14 mouse cellular contexts compared by ENCODE assay signal in genomic region chr17:36145861-36146156, GRCm38 (mm10). TPM values are rescaled to one million over a fixed set of nuclear protein-coding genes. Genes with fewer than 3 reads are reported as not detected.
DNase-seq lines count a peak whose midpoint lies in the region; ATAC-seq and TF ChIP-seq lines count a peak whose summit lies in the region.
"Not testable (repeated sequence)": the region's sequence is repeated elsewhere in the genome, so short reads cannot be mapped to it uniquely, and the experiment has no call there.
"Had no signal": no experiment of that assay in that cellular context is flagged by ENCODE, and none has a peak within 500 bp of the region (broad histone marks: within the 10 kb centered on the region; RNA-seq: fewer than 3 reads in every experiment).

No protein-coding gene starts in this region.

- H3K4me1 ChIP-seq in forebrain, embryonic 15.5 days; heart, embryonic 16.5 days (ENCODE audit: control insufficient read depth, insufficient read depth, low read length); intestine, embryonic 16.5 days (ENCODE audit: control insufficient read depth, insufficient read depth, low read length); lung, embryonic 14.5 days (ENCODE audit: insufficient read depth); midbrain, embryonic 15.5 days; stomach, embryonic 15.5 days: not testable (repeated sequence)
- H3K4me1 ChIP-seq in limb, embryonic 13.5 days = peaks cover 10% of the 10 kb centered on the region; the same call in 1 of the 2 replicates

- peak overlapping the region; percentile 33 for H3K4me3 ChIP-seq in forebrain, embryonic 15.5 days
- H3K4me3 ChIP-seq in heart, embryonic 16.5 days (ENCODE audit: low read length) = peak overlapping the region; percentile 61
- H3K4me3 ChIP-seq in intestine, embryonic 16.5 days (ENCODE audit: low read length) = peak overlapping the region; percentile 53
- peak overlapping the region; percentile 39 for H3K4me3 ChIP-seq in limb, embryonic 13.5 days
- H3K4me3 ChIP-seq in lung, embryonic 14.5 days (ENCODE audit: low read depth, low read length) = peak overlapping the region; percentile 45
- peak overlapping the region; percentile 29 for H3K4me3 ChIP-seq in midbrain, embryonic 15.5 days
- H3K4me3 ChIP-seq in stomach, embryonic 15.5 days (replicated peaks) = peak overlapping the region; percentile 42

- H3K27me3 ChIP-seq in forebrain, embryonic 15.5 days = peaks cover 43% of the 10 kb centered on the region
- H3K27me3 ChIP-seq in heart, embryonic 16.5 days (ENCODE audit: control insufficient read depth, insufficient read depth, low read length) = peaks cover 31% of the 10 kb centered on the region
- H3K27me3 ChIP-seq in intestine, embryonic 16.5 days (replicated peaks; ENCODE audit: control insufficient read depth, insufficient read depth, low read length) = peaks cover 22% of the 10 kb centered on the region
- H3K27me3 ChIP-seq in limb, embryonic 13.5 days = peaks cover 82% of the 10 kb centered on the region
- peaks cover 17% of the 10 kb centered on the region for H3K27me3 ChIP-seq in lung, embryonic 14.5 days (ENCODE audit: insufficient read depth, low read length)
- peaks cover 33% of the 10 kb centered on the region for H3K27me3 ChIP-seq in midbrain, embryonic 15.5 days (replicated peaks)
- H3K27me3 ChIP-seq in stomach, embryonic 15.5 days (replicated peaks) = peaks cover 29% of the 10 kb centered on the region

- not testable (repeated sequence) for TF ChIP-seq CTCF in lung, embryonic 14.5 days (IDR thresholded peaks at IDR 0.05; ENCODE audit: low read depth)

- WGBS in forebrain, embryonic 15.5 days = 4% methylated on average over 13 of the region's 13 CpGs
- 5% methylated on average over 10 of the region's 13 CpGs for WGBS in heart, embryonic 16.5 days
- 0% methylated on average over 11 of the region's 13 CpGs for WGBS in intestine, embryonic 16.5 days
- WGBS in limb, embryonic 13.5 days = under 1% methylated on average over 13 of the region's 13 CpGs
- WGBS in lung, embryonic 14.5 days = 1% methylated on average over 13 of the region's 13 CpGs
- 1% methylated on average over 13 of the region's 13 CpGs for WGBS in midbrain, embryonic 15.5 days
- WGBS in stomach, embryonic 15.5 days = 3% methylated on average over 12 of the region's 13 CpGs

- peak overlapping the region; percentile 37 for H3K4me2 ChIP-seq in forebrain, embryonic 15.5 days (replicated peaks)
- peak overlapping the region; percentile 86 for H3K4me2 ChIP-seq in heart, embryonic 16.5 days (ENCODE audit: low read depth, low read length)
- H3K4me2 ChIP-seq in intestine, embryonic 16.5 days (ENCODE audit: low read depth, low read length) = peak overlapping the region; percentile 90
- H3K4me2 ChIP-seq in limb, embryonic 13.5 days (replicated peaks) = peak overlapping the region; percentile 61
- peak overlapping the region; percentile 65 for H3K4me2 ChIP-seq in lung, embryonic 14.5 days
- H3K4me2 ChIP-seq in midbrain, embryonic 15.5 days = peak overlapping the region; percentile 61
- peak overlapping the region; percentile 70 for H3K4me2 ChIP-seq in stomach, embryonic 15.5 days

- H3K36me3 ChIP-seq in forebrain, embryonic 15.5 days; heart, embryonic 16.5 days (ENCODE audit: control insufficient read depth, insufficient read depth); intestine, embryonic 16.5 days (ENCODE audit: control insufficient read depth, insufficient read depth, low read length); limb, embryonic 13.5 days; lung, embryonic 14.5 days (ENCODE audit: insufficient read depth); midbrain, embryonic 15.5 days (replicated peaks); stomach, embryonic 15.5 days: not testable (repeated sequence)

- H3K27ac ChIP-seq in forebrain, embryonic 15.5 days (replicated peaks); heart, embryonic 16.5 days (ENCODE audit: low read length); intestine, embryonic 16.5 days (ENCODE audit: low read length); limb, embryonic 13.5 days; midbrain, embryonic 15.5 days; stomach, embryonic 15.5 days: not testable (repeated sequence)
- H3K27ac ChIP-seq in lung, embryonic 14.5 days (ENCODE audit: low read depth) = peak overlapping the region; percentile 87

- DNase-seq in lung, embryonic 14.5 days = not testable (repeated sequence)

- peak; percentile 15; the same call in 1 of the 2 replicates for ATAC-seq in common myeloid progenitor, adult 5-6 weeks (replicated peaks; ENCODE audit: low read depth, poor library complexity, severe bottlenecking)
- not testable (repeated sequence) for ATAC-seq in forebrain, embryonic 15.5 days (replicated peaks); heart, embryonic 16.5 days (replicated peaks; ENCODE audit: extremely low read depth, insufficient read depth, low FRiP score); limb, embryonic 13.5 days (ENCODE audit: low FRiP score, low read depth); midbrain, embryonic 15.5 days (replicated peaks); stomach, embryonic 15.5 days (ENCODE audit: insufficient read depth, low FRiP score, low read depth)
- peak; percentile 82 for ATAC-seq in intestine, embryonic 16.5 days
- ATAC-seq in lung, embryonic 14.5 days (ENCODE audit: insufficient read depth) = 0 out of 2 replicates have a peak, but pooled peaks have one; percentile 45

- not testable (repeated sequence) for H3K9me3 ChIP-seq in forebrain, embryonic 15.5 days; heart, embryonic 16.5 days (replicated peaks; ENCODE audit: control insufficient read depth, low read length); intestine, embryonic 16.5 days (ENCODE audit: control insufficient read depth, low read length); limb, embryonic 13.5 days; lung, embryonic 14.5 days (ENCODE audit: low read depth, low read length); midbrain, embryonic 15.5 days; stomach, embryonic 15.5 days

- not testable (repeated sequence) for H3K9ac ChIP-seq in forebrain, embryonic 15.5 days (replicated peaks); heart, embryonic 16.5 days (ENCODE audit: low read length); limb, embryonic 13.5 days; midbrain, embryonic 15.5 days; stomach, embryonic 15.5 days
- H3K9ac ChIP-seq in intestine, embryonic 16.5 days (ENCODE audit: low read depth, low read length) = peak overlapping the region; percentile 53; the same call in 1 of the 2 replicates
- H3K9ac ChIP-seq in lung, embryonic 14.5 days = peak overlapping the region; percentile 62

RNA-seq across cellular contexts. Expression of gene Gm7030, which starts 16.6 kb away (rescaled TPM):
- not detected in 2 replicates for total RNA-seq in common myeloid progenitor, adult 5-6 weeks (2017)
- polyA plus RNA-seq in forebrain, embryonic 15.5 days (2015; fragmentation: Nextera tagmentation; extraction: Ambion mirVana) = not detected in 2 replicates
- polyA plus RNA-seq in heart, embryonic 16.5 days (2015; fragmentation: Nextera tagmentation; extraction: Ambion mirVana) = 0.22 and 0.39 TPM in 2 replicates
- polyA plus RNA-seq in intestine, embryonic 16.5 days (2015; fragmentation: Nextera tagmentation; extraction: Ambion mirVana) = 1.4 and 2.1 TPM in 2 replicates
- not detected in 2 replicates for polyA plus RNA-seq in limb, embryonic 13.5 days (2015; fragmentation: Nextera tagmentation; extraction: Ambion mirVana)
- not detected in 2 replicates for polyA plus RNA-seq in lung, embryonic 14.5 days (2014; fragmentation: Nextera tagmentation; extraction: Ambion mirVana)
- polyA plus RNA-seq in midbrain, embryonic 15.5 days (2015; fragmentation: Nextera tagmentation; extraction: Ambion mirVana) = not detected in 2 replicates
- polyA plus RNA-seq in stomach, embryonic 15.5 days (2015; fragmentation: Nextera tagmentation; extraction: Ambion mirVana) = 0.30 TPM in 1 of 2 replicates, not detected in the other
- total RNA-seq: gastrocnemius, adult 8-10 months; heart, postnatal 14 days; layer of hippocampus, postnatal 14 days; monocyte, adult 5-6 weeks had no signal

RNA-seq across cellular contexts. Expression of gene Gm8909, which starts 22.5 kb away (rescaled TPM):
- not detected in 2 replicates for total RNA-seq in common myeloid progenitor, adult 5-6 weeks (2017)
- not detected in 2 replicates for polyA plus RNA-seq in forebrain, embryonic 15.5 days (2015; fragmentation: Nextera tagmentation; extraction: Ambion mirVana)
- 1.8 and 1.9 TPM in 2 replicates for polyA plus RNA-seq in heart, embryonic 16.5 days (2015; fragmentation: Nextera tagmentation; extraction: Ambion mirVana)
- 1.9 and 3.5 TPM in 2 replicates for polyA plus RNA-seq in intestine, embryonic 16.5 days (2015; fragmentation: Nextera tagmentation; extraction: Ambion mirVana)
- polyA plus RNA-seq in limb, embryonic 13.5 days (2015; fragmentation: Nextera tagmentation; extraction: Ambion mirVana) = not detected in 2 replicates
- polyA plus RNA-seq in lung, embryonic 14.5 days (2014; fragmentation: Nextera tagmentation; extraction: Ambion mirVana) = 44.4 and 51.4 TPM in 2 replicates
- polyA plus RNA-seq in midbrain, embryonic 15.5 days (2015; fragmentation: Nextera tagmentation; extraction: Ambion mirVana) = not detected in 2 replicates
- polyA plus RNA-seq in stomach, embryonic 15.5 days (2015; fragmentation: Nextera tagmentation; extraction: Ambion mirVana) = 0.79 and 0.94 TPM in 2 replicates
- total RNA-seq: gastrocnemius, adult 8-10 months; heart, postnatal 14 days; layer of hippocampus, postnatal 14 days had no signal
- polyA plus RNA-seq: erythroblast, embryonic 14.5 days had no signal

RNA-seq across cellular contexts. Expression of gene Gm19684, which starts 24.3 kb away (rescaled TPM):
- total RNA-seq in common myeloid progenitor, adult 5-6 weeks (2017) = 0.96 TPM in 1 of 2 replicates, not detected in the other
- not detected in 2 replicates for polyA plus RNA-seq in forebrain, embryonic 15.5 days (2015; fragmentation: Nextera tagmentation; extraction: Ambion mirVana)
- 0.21 TPM in 1 of 2 replicates, not detected in the other for polyA plus RNA-seq in heart, embryonic 16.5 days (2015; fragmentation: Nextera tagmentation; extraction: Ambion mirVana)
- polyA plus RNA-seq in intestine, embryonic 16.5 days (2015; fragmentation: Nextera tagmentation; extraction: Ambion mirVana) = 0.29 and 0.36 TPM in 2 replicates
- not detected in 2 replicates for polyA plus RNA-seq in limb, embryonic 13.5 days (2015; fragmentation: Nextera tagmentation; extraction: Ambion mirVana)
- polyA plus RNA-seq in lung, embryonic 14.5 days (2014; fragmentation: Nextera tagmentation; extraction: Ambion mirVana) = not detected in 2 replicates
- polyA plus RNA-seq in midbrain, embryonic 15.5 days (2015; fragmentation: Nextera tagmentation; extraction: Ambion mirVana) = not detected in 2 replicates
- polyA plus RNA-seq in stomach, embryonic 15.5 days (2015; fragmentation: Nextera tagmentation; extraction: Ambion mirVana) = not detected in 2 replicates
- total RNA-seq: heart, postnatal 14 days; layer of hippocampus, postnatal 14 days had no signal
- polyA plus RNA-seq: erythroblast, embryonic 14.5 days had no signal

RNA-seq across cellular contexts. Expression of gene H2-T3, which starts 44.3 kb away (rescaled TPM):
- not detected in 2 replicates for total RNA-seq in common myeloid progenitor, adult 5-6 weeks (2017)
- not detected in 2 replicates for polyA plus RNA-seq in forebrain, embryonic 15.5 days (2015; fragmentation: Nextera tagmentation; extraction: Ambion mirVana)
- polyA plus RNA-seq in heart, embryonic 16.5 days (2015; fragmentation: Nextera tagmentation; extraction: Ambion mirVana) = 0.21 and 0.97 TPM in 2 replicates
- 42.3 and 46.9 TPM in 2 replicates for polyA plus RNA-seq in intestine, embryonic 16.5 days (2015; fragmentation: Nextera tagmentation; extraction: Ambion mirVana)
- polyA plus RNA-seq in limb, embryonic 13.5 days (2015; fragmentation: Nextera tagmentation; extraction: Ambion mirVana) = 0.09 TPM in 1 of 2 replicates, not detected in the other
- polyA plus RNA-seq in lung, embryonic 14.5 days (2014; fragmentation: Nextera tagmentation; extraction: Ambion mirVana) = 1.3 and 1.4 TPM in 2 replicates
- 0.14 TPM in 1 of 2 replicates, not detected in the other for polyA plus RNA-seq in midbrain, embryonic 15.5 days (2015; fragmentation: Nextera tagmentation; extraction: Ambion mirVana)
- polyA plus RNA-seq in stomach, embryonic 15.5 days (2015; fragmentation: Nextera tagmentation; extraction: Ambion mirVana) = 4.5 and 5.6 TPM in 2 replicates
- total RNA-seq: adrenal gland, adult 8-10 months; gastrocnemius, adult 8-10 months; layer of hippocampus, postnatal 14 days; monocyte, adult 5-6 weeks had no signal
- polyA plus RNA-seq: erythroblast, embryonic 14.5 days had no signal

Comparison
In these comparisons a context has a peak if more than half of its experiments do, and no peak if none do; other contexts are left out.
1. H3K4me2 ChIP-seq: peak in every context shown above with its lines; median percentile 90 in intestine, embryonic 16.5 days; 86 in heart, embryonic 16.5 days; 70 in stomach, embryonic 15.5 days; 65 in lung, embryonic 14.5 days; 61 in limb, embryonic 13.5 days; 61 in midbrain, embryonic 15.5 days; 37 in forebrain, embryonic 15.5 days.
2. RNA of gene Gm8909, which starts 22.5 kb away (polyA plus RNA-seq): 44.4 to 51.4 TPM in lung, embryonic 14.5 days; 1.9 to 3.5 TPM in intestine, embryonic 16.5 days, 1.8 to 1.9 TPM in heart, embryonic 16.5 days, 0.79 to 0.94 TPM in stomach, embryonic 15.5 days, not detected in forebrain, embryonic 15.5 days, not detected in limb, embryonic 13.5 days and not detected in midbrain, embryonic 15.5 days; every median in the first group is over 10 times any median in the second.
3. Peak in every context shown above with its lines, with median percentiles within 50 percentile points of each other: H3K4me3 ChIP-seq.